Mouse (Mus musculus) layer of hippocampus, adult 9-11 months (tissue): ENCODE results near the gene Poc1b.
A peak's percentile ranks its signal among the peaks of the same experiment; 100 is the strongest.

Experiments used
- DNase-seq: peaks from one replicate; pipeline ENCODE4 v3.0.0; 2022

Poc1b gene

GRCm38 (mm10) chr10:99163002-99163401, 56.2 kb downstream of the Poc1b start:
- DNase-seq: no peak

- no peak for DNase-seq
These were observed 58.1 kb downstream of the Poc1b start for GRCm38 (mm10) chr10:99164871-99165477.

- DNase-seq: no peak
These were observed 59.0 kb downstream of the Poc1b start for GRCm38 (mm10) chr10:99165751-99166282.

GRCm38 (mm10) chr10:99166392-99166791, 59.6 kb downstream of the Poc1b start:
- DNase-seq: peak; percentile 54

- no peak for DNase-seq
These were observed 61.6 kb downstream of the Poc1b start for GRCm38 (mm10) chr10:99168404-99168803.

- no peak for DNase-seq
These were observed 62.3 kb downstream of the Poc1b start for GRCm38 (mm10) chr10:99168840-99169764.

GRCm38 (mm10) chr10:99169765-99170129, 62.9 kb downstream of the Poc1b start:
- DNase-seq: peak; percentile 63

GRCm38 (mm10) chr10:99171961-99172497, 65.2 kb downstream of the Poc1b start:
- peak; percentile 55 for DNase-seq

GRCm38 (mm10) chr10:99172906-99173507, 66.2 kb downstream of the Poc1b start:
- DNase-seq: no peak

- no peak for DNase-seq
These were observed 70.1 kb downstream of the Poc1b start for GRCm38 (mm10) chr10:99176911-99177310.

- no peak for DNase-seq
These were observed 71.3 kb downstream of the Poc1b start for GRCm38 (mm10) chr10:99178118-99178517.

GRCm38 (mm10) chr10:99179122-99179521, 72.3 kb downstream of the Poc1b start:
- no peak for DNase-seq

GRCm38 (mm10) chr10:99179566-99179965, 72.7 kb downstream of the Poc1b start:
- DNase-seq: no peak

- peak; percentile 56 for DNase-seq
These were observed 74.7 kb downstream of the Poc1b start for GRCm38 (mm10) chr10:99181497-99181896.

- DNase-seq: peak; percentile 59
These were observed 75.3 kb downstream of the Poc1b start for GRCm38 (mm10) chr10:99182107-99182506.

GRCm38 (mm10) chr10:99188175-99188574, 81.3 kb downstream of the Poc1b start:
- DNase-seq: no peak

- DNase-seq: no peak
These were observed 82.1 kb downstream of the Poc1b start for GRCm38 (mm10) chr10:99188656-99189603.

- DNase-seq: no peak
These were observed 84.0 kb downstream of the Poc1b start for GRCm38 (mm10) chr10:99190798-99191197.

- DNase-seq: no peak
These were observed 87.7 kb downstream of the Poc1b start for GRCm38 (mm10) chr10:99194451-99195055.

- DNase-seq: no peak
These were observed 89.7 kb downstream of the Poc1b start for GRCm38 (mm10) chr10:99196556-99196955.

- DNase-seq: no peak
These were observed 90.3 kb downstream of the Poc1b start for GRCm38 (mm10) chr10:99197125-99197524.
